ENCODE assay signal across 7 mouse cellular contexts in genomic region chr17:74489024-74489900, GRCm38 (mm10). TPM values are rescaled to one million over a fixed set of nuclear protein-coding genes. Genes with fewer than 3 reads are reported as not detected.
DNase-seq lines count a peak whose midpoint lies in the region; ATAC-seq and TF ChIP-seq lines count a peak whose summit lies in the region.

Yipf4 (plus strand) TSS chr17:74489493.

- H3K9ac ChIP-seq in intestine, postnatal 0 days (ENCODE audit: low read depth, low read length), result peak within 1 kb of the TSS; percentile 93
- peak within 1 kb of the TSS; percentile 91 for H3K9ac ChIP-seq in midbrain, embryonic 12.5 days (replicated peaks)

- intact Hi-C loops in left cerebral cortex, postnatal 4 days (cut with DNase I), result no loop called here

- H3K27ac ChIP-seq in embryonic facial prominence, embryonic 10.5 days (replicated peaks), result peak within 1 kb of the TSS; percentile 87
- H3K27ac ChIP-seq in intestine, postnatal 0 days (ENCODE audit: low read depth, low read length), result peak within 1 kb of the TSS; percentile 98
- peak within 1 kb of the TSS; percentile 64 for H3K27ac ChIP-seq in midbrain, embryonic 12.5 days (replicated peaks)
- H3K27ac ChIP-seq in small intestine, adult 2 months (ENCODE audit: insufficient read depth, low read depth, low read length), result peak within 1 kb of the TSS; percentile 90

- H3K4me2 ChIP-seq in intestine, postnatal 0 days (replicated peaks; ENCODE audit: low read depth), result peak within 1 kb of the TSS; percentile 71
- peak within 1 kb of the TSS; percentile 73 for H3K4me2 ChIP-seq in midbrain, embryonic 12.5 days (replicated peaks)

- H3K4me1 ChIP-seq in embryonic facial prominence, embryonic 10.5 days, result peaks cover 6% of the 10 kb centered on the region
- 0 out of 2 replicates have a peak, but pooled peaks cover 2% of the 10 kb centered on the region for H3K4me1 ChIP-seq in intestine, postnatal 0 days (replicated peaks; ENCODE audit: control insufficient read depth, insufficient read depth, low read length)
- H3K4me1 ChIP-seq in midbrain, embryonic 12.5 days, result peaks cover 6% of the 10 kb centered on the region
- H3K4me1 ChIP-seq in small intestine, adult 2 months (ENCODE audit: control insufficient read depth, insufficient read depth, insufficient read length, low read length), result peaks cover 2% of the 10 kb centered on the region; the same call in 1 of the 2 replicates

- TF ChIP-seq POLR2A in small intestine, adult 2 months (IDR thresholded peaks at IDR 0.05; ENCODE audit: low read depth, low read length), result peak; percentile 79

- peak; percentile 97 for DNase-seq in adrenal gland, postnatal 10 days
- peak; percentile 95 for DNase-seq in embryonic facial prominence, embryonic 10.5 days (ENCODE audit: low spot score)
- peak; percentile 66 for DNase-seq in gonadal fat pad, adult 2 months (ENCODE audit: low read depth)
- peak; percentile 95 for DNase-seq in left cerebral cortex, postnatal 4 days

- 5% methylated on average over 58 of the region's 58 CpGs for WGBS in embryonic facial prominence, embryonic 10.5 days
- WGBS in intestine, postnatal 0 days, result 4% methylated on average over 56 of the region's 58 CpGs
- 4% methylated on average over 57 of the region's 58 CpGs for whole genome bisulfite sequencing in midbrain, embryonic 12.5 days
- 5% methylated on average over 58 of the region's 58 CpGs for WGBS in small intestine, adult 2 months

- H3K4me3 ChIP-seq in embryonic facial prominence, embryonic 10.5 days, result peak within 1 kb of the TSS; percentile 100
- H3K4me3 ChIP-seq in intestine, postnatal 0 days (ENCODE audit: low read depth, low read length), result peak within 1 kb of the TSS; percentile 81
- H3K4me3 ChIP-seq in midbrain, embryonic 12.5 days, result peak within 1 kb of the TSS; percentile 100
- peak within 1 kb of the TSS; percentile 100 for H3K4me3 ChIP-seq in small intestine, adult 2 months (ENCODE audit: low read depth, low read length)

- no peaks in the 10 kb centered on the region for H3K27me3 ChIP-seq in embryonic facial prominence, embryonic 10.5 days (replicated peaks; ENCODE audit: low read depth, poor library complexity, severe bottlenecking)
- 0 out of 2 replicates have a peak, but pooled peaks cover 3% of the 10 kb centered on the region for H3K27me3 ChIP-seq in intestine, postnatal 0 days (replicated peaks; ENCODE audit: control insufficient read depth, insufficient read depth, low read length)
- no peaks in the 10 kb centered on the region for H3K27me3 ChIP-seq in midbrain, embryonic 12.5 days
- no peaks in the 10 kb centered on the region for H3K27me3 ChIP-seq in small intestine, adult 2 months (ENCODE audit: control insufficient read depth, insufficient read depth, low read length)

- H3K36me3 ChIP-seq in embryonic facial prominence, embryonic 10.5 days (replicated peaks), result peaks cover 26% of the 10 kb centered on the region
- H3K36me3 ChIP-seq in intestine, postnatal 0 days (ENCODE audit: control insufficient read depth, insufficient read depth), result peaks cover 7% of the 10 kb centered on the region
- peaks cover 14% of the 10 kb centered on the region for H3K36me3 ChIP-seq in midbrain, embryonic 12.5 days
- peaks cover 15% of the 10 kb centered on the region for H3K36me3 ChIP-seq in small intestine, adult 2 months (ENCODE audit: control insufficient read depth, insufficient read depth, low read length)

- H3K9me3 ChIP-seq in embryonic facial prominence, embryonic 10.5 days, result no peaks in the 10 kb centered on the region
- no peaks in the 10 kb centered on the region for H3K9me3 ChIP-seq in intestine, postnatal 0 days (ENCODE audit: control insufficient read depth)
- no peaks in the 10 kb centered on the region for H3K9me3 ChIP-seq in midbrain, embryonic 12.5 days

- no peak for TF ChIP-seq CTCF in intestine, postnatal 0 days (IDR thresholded peaks at IDR 0.05; ENCODE audit: low read depth)
- TF ChIP-seq CTCF in small intestine, adult 2 months (IDR thresholded peaks at IDR 0.05; ENCODE audit: extremely low read depth, insufficient read length, insufficient replicate concordance, low read depth, low read length), result no peak

- ATAC-seq in intestine, postnatal 0 days, result peak; percentile 99
- peak; percentile 100 for ATAC-seq in midbrain, embryonic 12.5 days (ENCODE audit: low FRiP score, low read depth)

RNA-seq across cellular contexts. Expression of gene Yipf4, which starts in this region (rescaled TPM):
- 100 to 1,000 TPM in 1 of 2 experiments, 10 to 100 TPM in 1; 95.8 to 108 TPM for total RNA-seq in adrenal gland, postnatal 10 days (2021)
- 31.4 and 34.8 TPM in 2 replicates for polyA plus RNA-seq in embryonic facial prominence, embryonic 10.5 days (2016; fragmentation: Nextera tagmentation; extraction: Ambion mirVana)
- polyA plus RNA-seq in gonadal fat pad, adult 2 months (2012; rRNA removed), result 30.0 and 48.7 TPM in 2 replicates
- polyA plus RNA-seq in intestine, postnatal 0 days (2015; fragmentation: Nextera tagmentation; extraction: Ambion mirVana), result 77.1 and 82.8 TPM in 2 replicates
- total RNA-seq in left cerebral cortex, postnatal 4 days (2021), result 10 to 100 TPM; 40.2 to 40.9 TPM
- 57.0 and 57.6 TPM in 2 replicates for polyA plus RNA-seq in midbrain, embryonic 12.5 days (2016; fragmentation: Nextera tagmentation; extraction: Ambion mirVana)
- 83.8 and 179 TPM in 2 replicates for polyA plus RNA-seq in small intestine, adult 2 months (2012; rRNA removed)

Comparison
In these comparisons a context has a peak if more than half of its experiments do, and no peak if none do; other contexts are left out.
1. Peak in every context shown above with its lines: DNase-seq, ATAC-seq, H3K4me3 ChIP-seq and H3K27ac ChIP-seq.